9 mouse cellular contexts compared by ENCODE assay signal in the genomic region with DNA sequence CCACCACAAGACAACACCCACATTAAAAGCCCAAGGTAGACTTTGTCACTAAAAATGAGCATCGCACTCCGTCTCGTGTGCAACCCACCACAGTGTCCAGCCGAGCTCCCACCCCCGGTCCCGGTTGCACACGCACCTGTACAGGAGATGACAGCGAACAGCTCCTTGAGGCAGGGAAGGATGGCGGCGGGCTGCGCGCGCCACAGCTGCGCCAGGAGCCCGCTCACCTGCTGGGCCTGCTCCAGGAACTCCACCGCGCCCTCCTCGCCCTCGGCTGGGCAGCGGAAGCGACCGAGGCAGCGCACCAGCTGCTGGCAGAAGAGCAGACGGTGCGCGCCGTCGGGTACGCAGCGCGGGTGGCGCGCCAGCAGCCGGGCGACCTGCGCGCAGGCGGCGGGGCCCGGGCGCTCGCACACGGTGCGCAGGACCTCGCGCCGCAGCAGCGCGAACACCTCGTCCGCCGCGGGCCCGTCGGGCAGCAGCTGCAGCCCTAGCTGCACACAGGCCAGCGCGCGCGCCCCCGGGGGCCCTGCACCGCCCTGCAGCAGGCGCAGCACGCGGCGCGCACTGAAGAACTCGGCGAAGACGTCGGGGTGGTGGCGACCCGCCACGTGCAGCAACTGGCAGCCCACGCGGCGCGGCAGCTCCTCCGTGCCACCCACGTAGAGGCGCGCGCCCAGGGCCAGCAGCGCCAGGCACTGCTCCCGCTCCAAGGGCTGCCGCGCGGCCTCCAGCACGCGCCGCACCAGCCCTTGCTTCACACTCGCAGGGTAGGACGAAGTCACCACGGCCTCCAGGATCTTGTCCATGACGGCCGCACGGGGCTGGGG. TPM values are rescaled to one million over a fixed set of nuclear protein-coding genes. Genes with fewer than 3 reads are reported as not detected.
DNase-seq lines count a peak whose midpoint lies in the region; ATAC-seq lines count a peak whose summit lies in the region.
"Had no signal": no experiment of that assay in that cellular context is flagged by ENCODE, and none has a peak within 500 bp of the region (broad histone marks: within the 10 kb centered on the region; RNA-seq: fewer than 3 reads in every experiment).

No protein-coding gene starts in this region.

- H3K36me3 ChIP-seq in heart, embryonic 16.5 days (ENCODE audit: control insufficient read depth, insufficient read depth): no peaks in the 10 kb centered on the region
- no peaks in the 10 kb centered on the region for H3K36me3 ChIP-seq in liver, embryonic 12.5 days

- intact Hi-C loops in heart, postnatal 25 days (cut with DNase I): no loop called here

- peaks cover 33% of the 10 kb centered on the region for H3K27me3 ChIP-seq in heart, embryonic 16.5 days (ENCODE audit: control insufficient read depth, insufficient read depth, low read length)
- peaks cover 72% of the 10 kb centered on the region for H3K27me3 ChIP-seq in liver, embryonic 12.5 days (replicated peaks)
- H3K27me3 ChIP-seq: Patski had no signal

- no peaks in the 10 kb centered on the region for H3K9me3 ChIP-seq in heart, embryonic 16.5 days (replicated peaks; ENCODE audit: control insufficient read depth, low read length)
- H3K9me3 ChIP-seq in liver, embryonic 12.5 days (replicated peaks): no peaks in the 10 kb centered on the region

- H3K4me2 ChIP-seq in heart, embryonic 16.5 days (ENCODE audit: low read depth, low read length): peak overlapping the region; percentile 68
- peak overlapping the region; percentile 52 for H3K4me2 ChIP-seq in liver, embryonic 12.5 days

- WGBS in heart, embryonic 16.5 days: 14% methylated on average over 81 of the region's 96 CpGs
- WGBS in liver, embryonic 12.5 days (ENCODE audit: insufficient replicate concordance): 10% methylated on average over 96 of the region's 96 CpGs

- ATAC-seq in heart, embryonic 16.5 days (replicated peaks; ENCODE audit: extremely low read depth, insufficient read depth, low FRiP score): 0 out of 2 replicates have a peak, but pooled peaks have one; percentile 7
- ATAC-seq in liver, embryonic 12.5 days: no peak
- ATAC-seq: Patski had no signal

- H3K4me3 ChIP-seq in heart, embryonic 16.5 days (ENCODE audit: low read length): peak overlapping the region; percentile 50
- peak overlapping the region; percentile 29 for H3K4me3 ChIP-seq in liver, embryonic 12.5 days

- no peak for DNase-seq in heart, postnatal 25 days (ENCODE audit: low spot score)
- peak; percentile 55 for DNase-seq in brain, adult 2 months (ENCODE audit: low read depth, low spot score)
- peak; percentile 23 for DNase-seq in forelimb bud, embryonic 11.5 days (ENCODE audit: low read depth, low spot score)
- peak; percentile 54 for DNase-seq in right cerebral cortex, postnatal 4 days
- DNase-seq in B cell, adult 2 months: no peak
- DNase-seq in thymus, postnatal 25 days: no peak

- no peak overlapping the region for H3K27ac ChIP-seq in heart, embryonic 16.5 days (ENCODE audit: low read length)
- H3K27ac ChIP-seq in liver, embryonic 12.5 days: no peak overlapping the region

- peak overlapping the region; percentile 38; the same call in 1 of the 2 replicates for H3K9ac ChIP-seq in heart, embryonic 16.5 days (ENCODE audit: low read length)
- no peak overlapping the region for H3K9ac ChIP-seq in liver, embryonic 12.5 days

- H3K4me1 ChIP-seq in heart, embryonic 16.5 days (ENCODE audit: control insufficient read depth, insufficient read depth, low read length): peaks cover 3% of the 10 kb centered on the region
- H3K4me1 ChIP-seq in liver, embryonic 12.5 days: peaks cover 9% of the 10 kb centered on the region; the same call in 1 of the 2 replicates

RNA-seq across cellular contexts. Expression of a gene that starts 6.4 kb away (rescaled TPM):
- 1.1 and 1.2 TPM in 2 replicates for polyA plus RNA-seq in heart, embryonic 16.5 days (2015; fragmentation: Nextera tagmentation; extraction: Ambion mirVana)
- under 1 TPM; 0.61 to 0.65 TPM for total RNA-seq in heart, postnatal 25 days (2021)
- polyA plus RNA-seq in liver, embryonic 12.5 days (2016; fragmentation: Nextera tagmentation; extraction: Ambion mirVana): 0.41 and 0.49 TPM in 2 replicates

RNA-seq across cellular contexts. Expression of a gene that starts 6.8 kb away (rescaled TPM):
- polyA plus RNA-seq in heart, embryonic 16.5 days (2015; fragmentation: Nextera tagmentation; extraction: Ambion mirVana): 3.8 and 4.1 TPM in 2 replicates
- total RNA-seq in heart, postnatal 25 days (2021): 1 to 10 TPM; 3.6 to 4.0 TPM
- polyA plus RNA-seq in liver, embryonic 12.5 days (2016; fragmentation: Nextera tagmentation; extraction: Ambion mirVana): 0.92 and 1.1 TPM in 2 replicates

RNA-seq across cellular contexts. Expression of a gene that starts 46.0 kb away (rescaled TPM):
- 26.3 and 28.8 TPM in 2 replicates for polyA plus RNA-seq in heart, embryonic 16.5 days (2015; fragmentation: Nextera tagmentation; extraction: Ambion mirVana)
- 1 to 10 TPM; 4.8 to 5.4 TPM for total RNA-seq in heart, postnatal 25 days (2021)
- polyA plus RNA-seq in liver, embryonic 12.5 days (2016; fragmentation: Nextera tagmentation; extraction: Ambion mirVana): 48.7 and 50.5 TPM in 2 replicates

Comparison
In these comparisons a context has a peak if more than half of its experiments do, and no peak if none do; other contexts are left out.
1. DNase-seq: peak in brain, adult 2 months (single experiment), forelimb bud, embryonic 11.5 days (single experiment) and right cerebral cortex, postnatal 4 days (single experiment); none in heart, postnatal 25 days (single experiment), B cell, adult 2 months (0 of 2) and thymus, postnatal 25 days (single experiment).